Mouse (Mus musculus): ENCODE measurements around the gene Tmem44. TPM values are rescaled to one million over a fixed set of nuclear protein-coding genes. Genes with fewer than 3 reads are reported as not detected.

Tmem44 gene
- polyA plus RNA-seq (2014; fragmentation: Illumina TruSeq; extraction: RNeasy Lipid Tissue Mini Kit (QIAGEN cat#74804); ENCODE audit: low read depth, low replicate concordance), result 0.97 TPM

GRCm38 (mm10) chr16:30550748-30551192 is at the start of gene Tmem44:
Tmem44 (minus strand) TSS chr16:30550842.

DNA sequence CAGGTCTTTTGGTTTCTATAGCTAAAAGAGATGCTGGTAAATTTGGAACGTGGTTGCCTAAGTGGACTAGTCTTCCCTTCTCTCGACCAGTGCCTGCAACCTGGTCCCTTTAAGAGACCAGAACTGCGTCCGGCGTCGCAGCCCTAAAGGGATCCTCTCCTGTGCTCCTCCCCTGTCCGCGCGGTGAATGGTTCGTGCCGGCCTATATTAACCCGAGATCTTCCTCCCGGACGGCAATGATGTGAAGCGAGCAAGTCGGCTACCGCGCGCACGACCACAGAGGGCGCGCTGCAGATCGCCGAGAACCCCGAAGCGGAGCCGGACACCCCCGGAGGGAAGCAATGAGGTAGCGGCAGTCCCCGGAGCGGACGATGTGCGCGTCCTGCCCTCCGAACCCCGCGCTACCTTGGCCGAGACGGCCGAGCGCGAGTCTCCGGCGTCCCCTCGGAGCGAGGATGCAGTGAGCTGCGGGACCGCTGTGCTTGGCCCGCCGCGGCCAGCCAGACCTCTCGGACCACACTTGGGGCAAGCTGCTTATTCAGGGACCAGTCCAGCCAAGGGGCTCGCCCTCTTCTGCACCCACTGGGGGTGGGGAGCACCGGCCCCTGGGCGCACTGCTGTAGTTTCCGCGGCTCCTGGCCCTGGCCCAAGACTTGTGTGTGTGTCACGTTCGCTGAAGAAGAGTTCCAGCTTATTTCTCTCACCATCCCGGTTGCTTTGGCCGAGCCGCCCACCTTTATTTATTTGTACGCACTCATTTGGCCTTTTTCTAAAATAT is 49.0 kb upstream of the Tmem44 start, which contains the start of gene Fam43a:
Gene Fam43a (plus strand): TSS at position 233 of the 778 bp plus-strand sequence.

DNA sequence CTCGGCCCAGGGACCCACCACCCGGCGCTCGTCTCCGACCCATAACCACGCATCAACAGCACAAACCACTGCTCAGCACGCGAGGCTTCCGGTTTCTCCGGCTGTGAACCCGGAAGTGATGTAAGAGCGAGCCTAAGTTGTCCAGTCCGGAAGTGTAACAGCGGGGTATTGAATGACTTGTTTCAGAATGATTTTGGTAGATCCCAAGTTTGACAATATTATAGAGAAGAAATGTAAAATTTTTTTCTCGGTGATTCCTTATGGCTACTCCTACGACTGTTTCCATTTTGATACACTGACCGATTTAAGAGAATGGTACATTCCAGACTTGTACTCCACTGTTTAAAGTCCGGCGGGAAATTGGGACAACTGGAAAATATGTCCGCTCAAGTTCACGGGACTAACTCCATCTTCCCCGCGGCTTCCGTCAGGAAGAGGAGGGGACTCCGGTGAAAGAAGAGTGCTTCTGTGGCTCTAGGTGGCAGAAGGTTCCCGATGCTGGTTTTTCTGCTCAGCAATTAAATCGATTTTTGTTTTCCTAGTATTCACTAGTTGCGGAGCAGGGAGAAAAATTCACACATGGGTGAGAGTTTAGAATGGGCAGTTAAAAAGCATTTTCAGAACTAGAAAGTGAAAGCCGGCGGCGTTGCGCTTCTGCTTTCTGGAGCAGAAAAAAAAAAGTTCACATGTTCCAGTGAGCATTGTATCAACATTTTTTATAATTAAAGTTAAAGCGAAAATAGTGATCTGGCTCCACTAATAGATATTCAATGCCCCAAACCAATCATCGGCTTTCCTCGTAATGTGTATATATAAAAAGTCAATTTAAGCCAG is 37.1 kb upstream of the Tmem44 start, which contains the start of gene Lsg1:
Gene Lsg1 (minus strand): TSS at position 99 of the 834 bp plus-strand sequence.

Other genes with a start within 250 kb of the Tmem44 start
- not detected for gene Gp5, start 240.1 kb downstream of the Tmem44 start, polyA plus RNA-seq (2014; fragmentation: Illumina TruSeq; extraction: RNeasy Lipid Tissue Mini Kit (QIAGEN cat#74804); ENCODE audit: low read depth, low replicate concordance)
- gene Atp13a3, start 144.9 kb downstream of the Tmem44 start, polyA plus RNA-seq (2014; fragmentation: Illumina TruSeq; extraction: RNeasy Lipid Tissue Mini Kit (QIAGEN cat#74804); ENCODE audit: low read depth, low replicate concordance), result 165 TPM
- gene Lsg1, start 36.8 kb upstream of the Tmem44 start, polyA plus RNA-seq (2014; fragmentation: Illumina TruSeq; extraction: RNeasy Lipid Tissue Mini Kit (QIAGEN cat#74804); ENCODE audit: low read depth, low replicate concordance), result 16.0 TPM
- gene Fam43a, start 48.9 kb upstream of the Tmem44 start, polyA plus RNA-seq (2014; fragmentation: Illumina TruSeq; extraction: RNeasy Lipid Tissue Mini Kit (QIAGEN cat#74804); ENCODE audit: low read depth, low replicate concordance), result 9.8 TPM

Measured in kidney, adult 10 weeks (tissue).